Mouse (Mus musculus) lung, adult 2 months (tissue): ENCODE results near the gene Slc37a3.

Experiments
- CTCF ChIP-seq: fragments of 200-500 bp; IDR thresholded peaks from 2 replicates; pipeline ENCODE4 v1.5.1; 2011; ENCODE audit warnings: mild to moderate bottlenecking, low read length, control low read depth; ENCODE audit not compliant: insufficient read depth
- POLR2A ChIP-seq: fragments of 200-500 bp; IDR thresholded peaks from 2 replicates; pipeline ENCODE4 v1.6.1; 2011; ENCODE audit warnings: low read depth, mild to moderate bottlenecking, control low read depth, low read length, borderline replicate concordance; ENCODE audit errors: extremely low read depth

DNA sequence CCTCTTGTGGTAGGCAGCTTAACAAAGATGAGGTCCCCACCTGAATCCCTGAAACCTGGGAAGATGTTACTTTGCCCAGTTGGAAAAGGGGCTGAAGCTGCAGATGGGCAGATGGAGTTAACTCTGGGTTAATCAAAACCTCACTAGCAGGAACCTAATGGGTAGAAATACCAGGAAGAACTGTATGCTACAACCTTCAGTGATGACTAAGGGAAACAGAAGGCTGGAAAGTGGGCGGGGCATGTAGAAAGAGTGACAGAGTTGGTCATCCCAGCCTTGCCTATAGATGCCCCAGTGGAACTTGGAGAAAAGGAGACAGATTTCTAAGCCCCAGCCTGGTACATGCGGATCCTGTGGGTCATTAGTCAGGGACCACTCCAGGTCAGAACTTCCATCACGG lies 76.0 kb downstream of the Slc37a3 start:
- TF ChIP-seq CTCF = no peak
- no peak for TF ChIP-seq POLR2A
